20 mouse cellular contexts compared by ENCODE assay signal in genomic region chr7:124680561-124680960, GRCm38 (mm10).
DNase-seq lines count a peak whose midpoint lies in the region; ATAC-seq and TF ChIP-seq lines count a peak whose summit lies in the region.
"Had no signal": no experiment of that assay in that cellular context is flagged by ENCODE, and none has a peak within 500 bp of the region (broad histone marks: within the 10 kb centered on the region; RNA-seq: fewer than 3 reads in every experiment).

No protein-coding gene starts in this region.

- no peak for DNase-seq in heart, adult 8-10 months (ENCODE audit: low spot score)
- DNase-seq in left cerebral cortex, adult 2 months (ENCODE audit: extremely low spot score in 1 of 2, low spot score in 2 of 2), result no peak
- no peak for DNase-seq in left cerebral cortex, postnatal 36 days (ENCODE audit: low spot score in 2 of 2)
- DNase-seq in kidney, adult 9 months, result no peak
- DNase-seq: adrenal gland, adult 2 months; adrenal gland, postnatal 14 days; embryo, embryonic 11 days; gastrocnemius, postnatal 10 days; gastrocnemius, postnatal 36 days; heart, adult 2 months; heart, postnatal 10 days; heart, postnatal 36 days had no signal

- H3K4me2 ChIP-seq in heart, embryonic 13.5 days, result no peak overlapping the region
- H3K4me2 ChIP-seq in neural tube, embryonic 13.5 days, result no peak overlapping the region
- H3K4me2 ChIP-seq: embryonic facial prominence, embryonic 15.5 days; heart, embryonic 11.5 days; heart, embryonic 15.5 days; hindbrain, embryonic 15.5 days had no signal

- no peaks in the 10 kb centered on the region for H3K27me3 ChIP-seq in heart, embryonic 13.5 days (replicated peaks)
- no peaks in the 10 kb centered on the region for H3K27me3 ChIP-seq in neural tube, embryonic 13.5 days
- H3K27me3 ChIP-seq: embryonic facial prominence, embryonic 15.5 days; heart, embryonic 15.5 days; hindbrain, embryonic 15.5 days had no signal

- no peak for TF ChIP-seq CTCF in left cerebral cortex, adult 2 months (IDR thresholded peaks at IDR 0.05)

- ATAC-seq in heart, embryonic 13.5 days (ENCODE audit: extremely low read depth, insufficient number of reproducible peaks, low FRiP score, low TSS enrichment), result peak; percentile 31; the same call in 1 of the 2 replicates
- ATAC-seq in neural tube, embryonic 13.5 days (ENCODE audit: low read depth), result peak; percentile 65; the same call in 1 of the 2 replicates
- ATAC-seq: CD4-positive, CD25-positive, alpha-beta regulatory T cell, adult 4 months had no signal

- no peaks in the 10 kb centered on the region for H3K9me3 ChIP-seq in heart, embryonic 13.5 days
- no peaks in the 10 kb centered on the region for H3K9me3 ChIP-seq in neural tube, embryonic 13.5 days
- H3K9me3 ChIP-seq: embryonic facial prominence, embryonic 15.5 days; heart, embryonic 15.5 days; hindbrain, embryonic 10.5 days; hindbrain, embryonic 15.5 days had no signal

- no peaks in the 10 kb centered on the region for H3K4me1 ChIP-seq in heart, embryonic 13.5 days
- H3K4me1 ChIP-seq in neural tube, embryonic 13.5 days (replicated peaks), result peaks cover 9% of the 10 kb centered on the region
- H3K4me1 ChIP-seq: embryonic facial prominence, embryonic 15.5 days; heart, embryonic 15.5 days; hindbrain, embryonic 10.5 days; hindbrain, embryonic 15.5 days had no signal

- no peaks in the 10 kb centered on the region for H3K36me3 ChIP-seq in heart, embryonic 13.5 days
- no peaks in the 10 kb centered on the region for H3K36me3 ChIP-seq in neural tube, embryonic 13.5 days
- H3K36me3 ChIP-seq: embryonic facial prominence, embryonic 15.5 days; heart, embryonic 15.5 days; hindbrain, embryonic 10.5 days; hindbrain, embryonic 15.5 days had no signal

- H3K9ac ChIP-seq in heart, embryonic 13.5 days, result no peak overlapping the region
- H3K9ac ChIP-seq in neural tube, embryonic 13.5 days, result no peak overlapping the region
- H3K9ac ChIP-seq: embryonic facial prominence, embryonic 15.5 days; heart, embryonic 15.5 days; hindbrain, embryonic 15.5 days had no signal

- intact Hi-C loops in left cerebral cortex, adult 2 months (cut with DNase I), result loop anchor here (5.0 to 10.0 kb wide), 2 partner anchors 107 to 254 kb away; no protein-coding TSS in a partner anchor
- intact Hi-C loops in left cerebral cortex, postnatal 36 days (cut with DNase I), result no loop called here

- H3K4me3 ChIP-seq in heart, embryonic 13.5 days, result no peak overlapping the region
- H3K4me3 ChIP-seq in left cerebral cortex, adult 2 months, result no peak overlapping the region
- H3K4me3 ChIP-seq in neural tube, embryonic 13.5 days, result no peak overlapping the region
- H3K4me3 ChIP-seq: embryonic facial prominence, embryonic 15.5 days; heart, adult 2 months; heart, embryonic 15.5 days; hindbrain, embryonic 10.5 days; hindbrain, embryonic 15.5 days had no signal

- no peak overlapping the region for H3K27ac ChIP-seq in heart, embryonic 13.5 days (replicated peaks)
- H3K27ac ChIP-seq in left cerebral cortex, adult 2 months, result peak overlapping the region; percentile 45
- H3K27ac ChIP-seq in neural tube, embryonic 13.5 days (replicated peaks), result no peak overlapping the region
- H3K27ac ChIP-seq: embryonic facial prominence, embryonic 15.5 days; heart, adult 2 months; heart, embryonic 15.5 days; hindbrain, embryonic 10.5 days; hindbrain, embryonic 15.5 days had no signal
